Mouse (Mus musculus) heart, postnatal 0 days (tissue): ENCODE results near the gene Pacsin1.

ENCODE experiments used
- CTCF ChIP-seq: IDR thresholded peaks from 2 replicates; pipeline ENCODE4 v1.5.1; 2016; ENCODE audit warnings: antibody characterized with exemption, control low read depth, low read depth
- EP300 ChIP-seq: IDR thresholded peaks from 2 replicates; pipeline ENCODE4 v1.6.1; 2016; ENCODE audit warnings: antibody characterized with exemption, low read depth

GRCm38 (mm10) chr17:27700812-27701211, 45.5 kb downstream of the Pacsin1 start:
- TF ChIP-seq CTCF: no peak
- no peak for TF ChIP-seq EP300
